Mouse (Mus musculus): ENCODE results near the gene Rtkn. TPM values are rescaled to one million over a fixed set of nuclear protein-coding genes. Genes with fewer than 3 reads are reported as not detected.

Gene Rtkn
- total and polyA plus RNA-seq, 3 experiments: 5.4 to 8.3 TPM; not detected in 1

DNA sequence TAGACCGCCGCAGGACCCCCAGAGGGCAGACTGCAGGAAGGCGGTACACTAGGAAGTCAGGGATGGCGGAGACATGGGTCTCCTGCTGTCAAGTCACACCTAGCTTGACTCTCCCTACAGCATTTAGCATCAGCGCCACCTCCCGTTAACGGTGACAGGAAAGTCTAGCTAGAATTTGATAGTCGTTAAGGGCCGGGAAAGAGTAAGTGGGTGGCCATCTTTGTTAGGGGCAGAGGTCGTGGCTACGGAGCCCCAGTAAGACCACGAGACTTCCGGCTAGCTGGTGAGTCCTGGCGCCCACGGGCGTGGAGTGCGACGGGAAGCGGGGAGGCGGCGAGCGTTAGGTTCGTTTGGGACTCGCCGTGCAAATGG lies 34.0 kb upstream of the Rtkn start, which contains the start of the genes Ccdc142 and Gm42688 (continued):
- peak; percentile 47; the same call in 1 of the 2 replicates for TF ChIP-seq BHLHE40 (IDR thresholded peaks at IDR 0.05; ENCODE audit: borderline replicate concordance, low read depth, low read length)
- no peak; a peak in 1 of 4 replicates for TF ChIP-seq EP300 (IDR thresholded peaks at IDR 0.05; ENCODE audit: low read depth in 1 of 2, low read length in 2 of 2)
- TF ChIP-seq POLR2AphosphoS5 (IDR thresholded peaks at IDR 0.05; ENCODE audit: borderline replicate concordance, low read depth, low read length): no peak
- TF ChIP-seq NELFE (IDR thresholded peaks at IDR 0.05; ENCODE audit: low read depth, low read length): peak; percentile 52; the same call in 1 of the 2 replicates
- TF ChIP-seq KAT2A (conservative IDR thresholded peaks at IDR 0.05; ENCODE audit: low read depth, low read length): no peak; the same call in 1 of the 2 replicates
- peak; percentile 58; the same call in 1 of the 2 replicates for TF ChIP-seq ETS1 (IDR thresholded peaks at IDR 0.05; ENCODE audit: low read depth, low read length)
- peak; percentile 17 to 82 (median 31); a peak in 4 of 6 replicates for TF ChIP-seq CTCF (IDR thresholded peaks at IDR 0.05 in 2 of 3, conservative IDR thresholded peaks at IDR 0.05 in 1 of 3; ENCODE audit: control insufficient read depth in 1 of 3, insufficient read depth in 1 of 3, low read depth in 2 of 3, low read length in 3 of 3, poor library complexity in 1 of 3, severe bottlenecking in 1 of 3)
- 0 out of 2 replicates have a peak, but pooled peaks have one; percentile 11 for TF ChIP-seq GATA1 (IDR thresholded peaks at IDR 0.05; ENCODE audit: low read depth, low read length)
- TF ChIP-seq USF2 (IDR thresholded peaks at IDR 0.05; ENCODE audit: borderline replicate concordance in 1 of 2, insufficient read depth in 1 of 2, low read depth in 1 of 2, low read length in 2 of 2): no peak
- TF ChIP-seq SIN3A (IDR thresholded peaks at IDR 0.05; ENCODE audit: low read length): peak; percentile 97
- TF ChIP-seq RAD21 (IDR thresholded peaks at IDR 0.05; ENCODE audit: low read depth, low read length): peak; percentile 65

DNA sequence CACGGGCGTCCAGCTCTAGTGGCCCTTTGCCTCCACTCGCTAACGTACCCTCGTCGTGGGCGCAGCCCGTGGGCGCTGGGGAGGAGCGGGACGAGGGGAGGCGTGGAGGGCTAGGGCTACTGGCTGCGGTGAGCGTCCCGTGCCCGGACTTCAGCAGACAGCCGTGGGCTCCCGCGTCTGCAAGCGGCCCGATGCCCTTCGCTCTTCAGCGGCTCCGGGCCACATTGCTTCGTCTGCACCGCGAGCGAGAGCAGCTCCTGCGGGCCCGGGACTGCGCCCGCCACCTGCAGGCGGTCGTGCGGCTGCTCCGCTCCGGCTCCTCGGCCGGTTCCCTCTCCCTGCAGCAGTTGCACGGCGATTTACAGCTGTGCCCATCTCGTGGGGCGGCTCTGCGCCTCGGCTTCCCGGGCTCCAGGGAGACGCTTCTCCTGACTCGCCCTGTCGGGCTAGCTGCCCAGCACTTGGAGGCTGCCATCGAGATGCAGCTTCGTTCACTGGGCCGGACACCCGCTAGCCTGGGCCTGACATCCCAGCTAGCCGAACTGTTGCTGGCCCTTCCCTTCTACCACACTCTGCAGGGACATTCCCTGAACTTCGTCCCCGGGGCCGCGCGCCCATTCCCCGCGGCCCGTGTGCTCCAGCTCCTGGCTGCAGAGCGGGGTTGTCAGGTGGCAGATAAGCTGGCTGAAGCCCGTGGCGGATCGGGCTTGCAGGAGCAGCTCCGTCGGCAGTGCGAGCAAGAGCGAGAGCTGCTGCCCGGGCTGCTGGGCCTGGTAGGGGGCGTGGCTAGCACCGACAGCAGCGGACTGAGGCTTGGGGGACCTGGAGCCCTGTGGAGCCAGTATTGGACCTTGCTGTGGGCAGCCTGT lies 33.3 kb upstream of the Rtkn start:
- Histone ChIP-seq H3K4me3 (ENCODE audit: control insufficient read depth in 1 of 2, insufficient read depth in 1 of 2, low read depth in 2 of 2, low read length in 2 of 2) (peak overlapping the region; percentile 66), H3K27me3 (ENCODE audit: control insufficient read depth in 1 of 2, insufficient read depth in 2 of 2, low read length in 2 of 2) (no peaks in the 10 kb centered on the region), H3K79me2 (ENCODE audit: control insufficient read depth, insufficient read depth, low read length, poor library complexity) (peaks cover 12% of the 10 kb centered on the region), H3K9me3 (replicated peaks; ENCODE audit: insufficient read depth, low read length) (no peaks in the 10 kb centered on the region), H3K9ac (ENCODE audit: control insufficient read depth, low read depth, low read length, poor library complexity, severe bottlenecking) (peak overlapping the region; percentile 76), H3K36me3 (ENCODE audit: control insufficient read depth in 1 of 2, insufficient read depth in 2 of 2, low read length in 2 of 2) (peaks cover 1 to 8% of the 10 kb centered on the region in 2 experiments; a peak in 3 of 4 replicates), H3K27ac (ENCODE audit: control insufficient read depth, low read depth, low read length) (peak overlapping the region; percentile 63), H3K4me1 (ENCODE audit: control insufficient read depth in 1 of 2, insufficient read depth in 2 of 2, low read length in 2 of 2) (peaks cover 0 to 7% of the 10 kb centered on the region in 2 experiments; a peak in 3 of 4 replicates)
- peak; percentile 77 for DNase-seq (ENCODE audit: low read depth, low spot score)
- no peak for TF ChIP-seq USF2 (IDR thresholded peaks at IDR 0.05; ENCODE audit: borderline replicate concordance in 1 of 2, insufficient read depth in 1 of 2, low read depth in 1 of 2, low read length in 2 of 2)
- no peak for TF ChIP-seq MEF2A (IDR thresholded peaks at IDR 0.05; ENCODE audit: extremely low read depth, insufficient replicate concordance, low read depth, low read length, poor library complexity, severe bottlenecking)
- no peak for TF ChIP-seq ETS1 (IDR thresholded peaks at IDR 0.05; ENCODE audit: low read depth, low read length)
- peak in 1 of 2 experiments; percentile 19; a peak in 2 of 4 replicates for TF ChIP-seq POLR2A (IDR thresholded peaks at IDR 0.05; ENCODE audit: control insufficient read depth in 1 of 2, insufficient read depth in 1 of 2, low read depth in 1 of 2, low read length in 2 of 2, poor library complexity in 1 of 2)
- no peak for TF ChIP-seq JUND (IDR thresholded peaks at IDR 0.05; ENCODE audit: low read depth, low read length)
- no peak; the same call in 1 of the 2 replicates for TF ChIP-seq SIN3A (IDR thresholded peaks at IDR 0.05; ENCODE audit: low read length)
- TF ChIP-seq ZC3H11A (IDR thresholded peaks at IDR 0.05; ENCODE audit: low read depth, low read length): no peak
- TF ChIP-seq ZMIZ1 (IDR thresholded peaks at IDR 0.05; ENCODE audit: low read depth, low read length): no peak
- TF ChIP-seq NELFE (IDR thresholded peaks at IDR 0.05; ENCODE audit: low read depth, low read length): no peak
- no peak for TF ChIP-seq E2F4 (IDR thresholded peaks at IDR 0.05; ENCODE audit: borderline replicate concordance, low read depth, low read length)
- TF ChIP-seq RAD21 (IDR thresholded peaks at IDR 0.05; ENCODE audit: low read depth, low read length): no peak
- TF ChIP-seq BHLHE40 (IDR thresholded peaks at IDR 0.05; ENCODE audit: borderline replicate concordance, low read depth, low read length): no peak
- no peak for TF ChIP-seq RCOR1 (IDR thresholded peaks at IDR 0.05; ENCODE audit: low read depth, low read length)
- TF ChIP-seq GABPA (IDR thresholded peaks at IDR 0.05; ENCODE audit: low read depth, low read length): no peak
- TF ChIP-seq MYC (IDR thresholded peaks at IDR 0.05; ENCODE audit: low read depth, low read length): no peak
- TF ChIP-seq USF1 (IDR thresholded peaks at IDR 0.05; ENCODE audit: low read depth, low read length): no peak
- no peak for TF ChIP-seq ZKSCAN1 (IDR thresholded peaks at IDR 0.05; ENCODE audit: low read depth, low read length)
- 0 out of 2 replicates have a peak, but pooled peaks have one; percentile 3 for TF ChIP-seq MXI1 (IDR thresholded peaks at IDR 0.05; ENCODE audit: low read depth, low read length)
- no peak for TF ChIP-seq EP300 (IDR thresholded peaks at IDR 0.05; ENCODE audit: low read depth in 1 of 2, low read length in 2 of 2)
- TF ChIP-seq POLR2AphosphoS2 (IDR thresholded peaks at IDR 0.05; ENCODE audit: low read length): no peak; the same call in 1 of the 2 replicates
- peak in 2 of 3 experiments; percentile 26 to 49; a peak in 5 of 6 replicates for TF ChIP-seq CTCF (IDR thresholded peaks at IDR 0.05 in 2 of 3, conservative IDR thresholded peaks at IDR 0.05 in 1 of 3; ENCODE audit: control insufficient read depth in 1 of 3, insufficient read depth in 1 of 3, low read depth in 2 of 3, low read length in 3 of 3, poor library complexity in 1 of 3, severe bottlenecking in 1 of 3)
- no peak for TF ChIP-seq CHD2 (IDR thresholded peaks at IDR 0.05; ENCODE audit: low read length)
- no peak for TF ChIP-seq KAT2A (conservative IDR thresholded peaks at IDR 0.05; ENCODE audit: low read depth, low read length)
- TF ChIP-seq SMC3 (IDR thresholded peaks at IDR 0.05; ENCODE audit: low read depth, low read length): 0 out of 2 replicates have a peak, but pooled peaks have one; percentile 15
- TF ChIP-seq MYB (IDR thresholded peaks at IDR 0.05; ENCODE audit: low read depth, low read length): no peak
- 0 out of 2 replicates have a peak, but pooled peaks have one; percentile 25 for TF ChIP-seq HCFC1 (IDR thresholded peaks at IDR 0.05; ENCODE audit: low read depth, low read length)
- no peak for TF ChIP-seq MAFK (IDR thresholded peaks at IDR 0.05; ENCODE audit: borderline replicate concordance, low read depth, low read length)

All from MEL (cell line).